Mouse (Mus musculus): ENCODE measurements around the gene Rnf150. TPM values are rescaled to one million over a fixed set of nuclear protein-coding genes. Genes with fewer than 3 reads are reported as not detected.

The Rnf150 gene
- polyA plus RNA-seq, 3 experiments from 2014 or later, result not detected

DNA sequence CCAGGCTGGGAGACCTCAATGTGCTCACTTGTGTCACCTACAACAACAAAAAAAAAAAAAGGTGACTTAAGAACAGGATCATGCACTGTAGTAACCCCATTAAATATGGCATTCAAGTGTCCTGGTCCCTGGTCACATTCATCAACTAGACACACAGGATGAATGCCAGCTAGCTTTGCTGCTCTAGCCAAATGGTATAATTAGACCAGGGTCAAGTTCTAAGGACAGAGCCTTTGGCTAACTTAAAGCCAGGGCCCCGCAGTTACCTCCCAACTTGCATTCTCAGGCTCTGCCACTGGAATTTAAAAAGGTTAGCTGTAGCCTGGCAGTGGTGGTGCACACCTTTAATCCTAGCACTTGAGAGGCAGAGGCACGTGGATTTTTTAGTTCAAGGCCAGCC is 165.1 kb downstream of the Rnf150 start:
- ATAC-seq, result no peak

DNA sequence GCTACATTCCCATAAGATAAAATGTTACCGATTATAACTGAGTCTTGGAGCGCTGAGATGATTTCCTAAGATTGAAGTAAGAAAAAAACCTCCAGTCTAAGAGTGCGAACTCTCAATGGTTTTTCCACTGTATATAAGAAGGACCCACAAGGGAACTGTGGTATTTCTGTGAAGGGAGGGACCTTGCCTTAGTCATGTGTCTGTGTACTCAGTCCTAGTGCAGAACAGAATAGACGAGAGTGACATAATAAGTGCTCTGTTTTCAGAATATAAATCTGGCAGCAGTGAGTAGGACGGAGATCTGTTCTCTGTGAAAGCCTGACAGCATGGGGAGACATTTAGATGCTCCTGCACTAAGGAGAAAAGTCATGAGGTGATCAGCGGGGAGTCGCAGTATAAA is 169.6 kb downstream of the Rnf150 start:
- no peak for ATAC-seq

DNA sequence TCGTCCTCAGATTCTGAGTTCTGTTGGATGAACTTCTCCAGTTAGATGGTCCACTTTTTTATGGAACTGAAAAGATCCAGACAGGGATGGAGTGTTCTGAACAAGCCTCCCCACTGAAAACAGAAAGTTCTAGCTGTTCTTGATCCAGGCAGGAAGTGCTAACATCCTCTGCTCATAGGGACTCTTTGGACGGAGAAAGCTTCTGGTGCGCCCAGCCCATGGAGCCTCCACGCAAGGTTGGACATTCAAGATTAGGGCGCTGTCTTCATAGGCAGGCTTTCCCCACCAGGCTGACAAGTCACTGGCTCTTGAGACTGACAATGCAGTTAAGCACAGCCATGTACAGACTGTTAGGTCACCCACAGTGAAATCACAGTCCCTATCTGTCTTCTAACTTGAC is 172.0 kb downstream of the Rnf150 start:
- ATAC-seq, result no peak

DNA sequence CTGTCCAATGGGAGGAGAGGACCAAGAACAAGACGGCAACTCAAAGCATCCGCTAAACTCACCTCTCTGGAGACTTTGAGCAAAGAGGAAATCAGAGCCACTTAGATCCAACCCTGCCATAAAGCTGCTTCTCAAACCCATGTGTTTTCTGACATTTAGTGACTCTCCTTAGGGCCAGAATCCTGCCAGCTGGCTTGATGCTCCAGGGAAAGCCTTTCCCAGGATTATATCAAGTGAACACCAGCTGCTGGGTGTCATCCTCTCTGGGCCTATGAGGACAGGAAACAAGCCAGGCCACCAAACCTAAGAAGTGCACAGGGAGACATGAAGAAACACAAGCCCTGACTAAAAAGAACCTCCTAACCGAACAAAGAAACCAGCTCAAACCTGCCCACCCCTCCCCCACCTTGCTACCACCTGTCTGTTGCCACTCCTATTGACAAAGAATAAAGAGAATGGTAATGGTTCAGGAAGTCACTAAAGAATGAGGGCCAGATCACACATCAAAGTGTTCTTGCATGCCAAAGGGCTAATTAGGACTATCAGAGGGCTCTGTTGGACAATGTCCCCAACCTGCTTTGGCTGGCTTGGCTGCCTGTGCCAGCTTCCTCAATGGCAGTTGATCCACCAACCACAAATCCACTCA is 173.5 kb downstream of the Rnf150 start:
- ATAC-seq, result no peak

DNA sequence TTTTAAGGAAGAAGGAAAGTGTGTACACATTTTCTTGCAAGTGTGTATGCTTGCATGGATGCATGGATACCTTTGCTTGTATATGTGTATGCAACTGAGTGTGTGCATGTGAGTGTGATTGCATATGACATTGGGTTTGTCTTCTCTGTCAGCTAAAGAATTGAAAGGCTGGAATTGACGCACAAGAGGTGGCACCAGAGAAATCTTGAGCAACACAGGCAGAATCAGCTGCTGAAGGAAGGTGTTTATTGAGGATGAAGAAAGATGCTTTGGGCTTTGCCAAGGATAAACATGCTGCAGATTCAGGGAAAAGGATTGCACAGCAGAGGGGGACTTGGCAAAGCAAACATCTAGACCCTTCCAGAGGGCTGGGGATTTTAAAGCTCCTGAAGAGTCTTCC is 174.2 kb downstream of the Rnf150 start:
- ATAC-seq, result no peak

DNA sequence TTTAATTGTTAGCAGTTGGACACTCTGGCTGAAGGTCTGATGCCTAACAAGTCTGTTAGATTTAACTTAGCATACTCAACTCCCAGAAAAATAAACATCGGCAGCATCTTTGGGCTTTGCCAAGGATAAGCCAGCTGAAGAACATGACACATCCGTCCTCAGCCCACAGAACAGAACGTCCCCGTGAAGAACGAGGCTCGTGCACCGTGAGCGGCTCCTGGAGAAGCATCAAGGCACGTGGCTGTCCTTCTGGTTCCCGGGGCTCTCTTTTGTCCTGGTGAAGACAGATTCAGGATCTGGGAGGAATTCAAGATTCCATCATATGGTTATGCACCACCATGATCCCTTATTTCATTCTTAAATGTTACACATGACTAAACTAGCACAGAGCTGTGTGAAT is 175.4 kb downstream of the Rnf150 start:
- ATAC-seq, result no peak

DNA sequence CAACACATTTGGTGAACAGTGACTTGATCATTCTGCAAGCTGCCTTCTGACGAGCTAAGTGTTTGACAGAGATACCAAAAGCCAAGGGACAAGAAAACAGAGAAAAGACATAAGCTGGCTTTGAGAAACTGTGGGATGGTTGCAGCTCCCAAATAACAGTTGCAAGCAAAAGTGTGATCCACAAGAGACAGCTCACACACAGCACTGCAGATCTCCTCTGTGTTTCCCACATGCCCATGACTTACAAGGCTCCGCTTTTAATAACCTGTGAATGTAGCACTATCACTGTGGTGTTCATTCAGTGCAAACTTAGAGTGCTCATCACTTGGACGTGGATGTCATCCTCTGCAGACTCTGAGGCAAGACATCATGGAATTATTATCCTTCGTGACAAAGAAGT is 178.3 kb downstream of the Rnf150 start:
- no peak for ATAC-seq

DNA sequence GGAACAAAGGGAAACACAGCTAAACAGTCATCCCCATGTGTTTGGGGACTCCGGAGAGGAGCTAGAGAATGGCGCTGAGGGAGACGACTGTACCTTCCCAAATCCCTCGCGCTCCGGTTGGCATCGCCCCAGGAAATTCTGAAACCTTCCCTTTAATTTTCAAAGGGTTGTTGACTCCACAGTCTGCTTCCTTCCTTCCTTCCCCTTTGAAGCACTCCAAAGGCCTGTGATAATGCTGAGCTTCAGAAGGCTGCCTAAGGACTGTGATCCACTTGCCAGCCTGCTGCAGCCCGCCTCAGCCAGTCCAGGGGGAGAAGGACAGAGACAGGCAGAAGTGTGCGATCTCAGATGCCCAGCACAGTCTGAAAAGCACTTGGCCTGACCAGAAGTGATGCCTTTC is 183.8 kb downstream of the Rnf150 start:
- ATAC-seq, result no peak

DNA sequence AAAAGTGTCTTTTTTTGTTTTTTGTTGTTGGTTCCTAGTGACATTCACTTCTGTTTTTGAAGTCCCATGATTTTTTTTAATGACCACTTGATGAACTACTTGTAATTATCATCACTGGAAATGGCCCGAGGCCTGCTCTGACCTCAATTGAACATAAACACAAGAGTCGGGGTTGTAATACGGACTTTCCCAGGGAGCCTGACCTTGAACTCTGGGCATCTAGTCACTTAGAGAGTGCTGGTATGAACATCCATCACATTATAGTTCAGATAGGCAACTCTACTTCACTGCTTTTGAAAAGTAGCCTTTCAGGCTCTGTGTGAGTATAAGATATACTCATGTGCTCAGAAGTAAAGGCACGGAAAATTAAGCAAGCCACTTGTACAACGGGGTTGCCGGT is 185.4 kb downstream of the Rnf150 start:
- ATAC-seq, result no peak

DNA sequence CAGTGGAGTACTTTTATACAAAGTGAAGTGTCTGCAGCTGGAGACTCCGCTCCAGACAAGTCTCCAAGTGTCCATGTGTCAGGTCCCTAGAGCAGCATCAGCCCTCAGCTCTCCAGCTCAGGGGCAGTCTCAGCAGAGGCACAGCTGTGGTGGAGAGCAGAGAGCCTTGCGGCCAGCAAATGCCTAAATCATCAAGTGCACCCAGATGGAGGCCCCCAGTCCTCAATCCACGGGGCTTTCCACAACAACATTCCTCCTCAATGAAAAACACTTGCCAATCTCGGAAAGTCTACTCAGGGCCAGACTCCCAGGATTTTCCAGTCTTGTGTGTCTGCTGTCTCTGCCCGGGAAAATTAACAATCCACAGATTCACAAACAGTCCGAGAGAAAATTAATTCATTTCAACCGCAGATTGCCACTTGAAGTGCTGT is 186.0 kb downstream of the Rnf150 start:
- no peak for ATAC-seq

DNA sequence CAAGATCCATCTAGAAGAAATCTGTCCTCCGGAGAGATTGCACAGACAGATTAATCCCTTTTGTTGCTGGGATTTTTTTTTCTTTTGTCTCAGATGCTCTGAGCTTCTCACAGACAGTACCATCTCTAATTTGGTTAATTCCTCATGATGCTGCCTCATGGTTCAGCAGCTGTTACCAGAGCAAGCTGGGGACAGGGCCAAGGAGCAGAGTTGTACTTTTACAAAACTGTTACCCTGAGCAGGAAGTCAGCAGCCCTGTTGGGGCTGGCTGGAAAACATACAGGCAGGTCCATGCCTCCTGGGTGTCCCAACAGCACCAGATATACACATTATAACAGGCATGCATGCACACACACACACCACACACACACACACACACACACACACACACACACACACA is 186.5 kb downstream of the Rnf150 start:
- ATAC-seq, result no peak

DNA sequence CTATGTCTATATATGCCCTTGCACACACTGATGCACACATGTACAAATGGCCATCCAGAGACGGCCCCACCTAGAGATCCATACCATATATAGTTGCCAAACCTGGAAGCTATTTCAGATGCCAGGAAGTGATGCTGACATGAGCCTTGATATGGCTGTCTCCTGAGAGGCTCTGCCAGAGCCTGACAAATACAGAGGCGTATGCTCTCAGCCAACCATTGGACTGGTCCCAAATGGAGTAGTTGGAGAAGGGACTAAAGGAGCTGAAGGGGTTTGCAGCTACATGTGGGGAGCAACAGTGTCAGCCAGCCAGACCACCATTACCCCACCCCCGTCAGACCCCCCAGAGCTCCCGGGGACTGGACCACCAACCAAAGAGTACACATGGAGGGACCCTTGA is 189.7 kb downstream of the Rnf150 start:
- no peak for ATAC-seq

DNA sequence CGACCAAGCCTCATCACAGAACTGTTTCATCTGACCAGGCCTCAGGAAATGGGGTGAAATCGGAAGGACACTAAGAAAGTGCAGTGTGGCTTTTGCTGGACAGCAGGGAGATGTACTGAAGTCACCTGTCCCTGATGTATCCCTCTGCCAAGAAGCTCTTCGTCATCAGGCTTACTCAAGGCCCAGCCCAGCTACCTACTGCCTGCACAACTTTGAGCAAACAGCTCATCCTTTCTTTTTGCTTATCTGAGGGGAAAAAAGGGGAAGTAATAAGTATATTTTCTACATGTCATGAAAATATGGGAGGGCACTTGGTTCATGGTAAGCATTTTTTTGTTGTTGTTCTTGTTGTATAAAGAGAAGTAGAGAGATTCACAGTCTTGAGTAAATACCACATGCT is 191.6 kb downstream of the Rnf150 start:
- ATAC-seq, result no peak

DNA sequence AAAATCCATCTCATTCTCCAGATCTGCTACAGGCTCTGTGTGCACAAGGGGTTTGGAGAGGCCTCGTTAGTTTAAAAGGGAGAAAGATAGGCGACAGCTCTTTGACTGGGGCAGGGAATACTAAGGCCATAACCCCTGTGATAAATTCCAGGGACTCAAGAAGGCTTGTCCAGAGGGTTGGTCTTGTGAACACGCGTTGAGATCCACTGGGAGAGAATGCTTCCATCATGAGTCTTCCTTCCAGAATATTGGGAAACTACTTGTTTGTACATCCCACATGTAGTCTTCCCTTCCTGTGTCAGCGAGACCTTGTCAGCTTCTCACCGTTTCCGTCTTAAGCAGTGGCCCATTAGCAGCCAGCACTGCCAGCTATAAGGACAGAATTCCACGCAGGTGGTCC is 195.8 kb downstream of the Rnf150 start:
- ATAC-seq, result no peak

DNA sequence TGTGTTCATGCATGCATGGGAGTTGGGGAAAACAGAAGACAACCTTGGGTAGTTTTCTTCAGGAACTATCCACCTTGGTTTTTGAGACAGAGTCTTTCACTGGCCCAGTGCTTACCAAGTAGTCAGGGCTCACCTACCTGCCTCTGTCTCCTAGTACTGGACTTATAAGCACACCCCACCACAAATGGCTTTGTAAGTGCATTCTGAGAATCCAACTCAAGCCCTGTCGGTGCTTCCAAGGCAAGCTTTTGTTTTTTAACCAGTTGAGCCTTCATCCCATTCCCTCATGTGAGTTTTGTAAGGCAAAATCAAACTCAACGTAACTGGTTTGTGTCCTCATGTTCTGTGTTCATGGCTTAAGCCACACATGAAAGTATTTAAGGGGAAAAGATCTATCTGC is 196.9 kb downstream of the Rnf150 start:
- no peak for ATAC-seq

DNA sequence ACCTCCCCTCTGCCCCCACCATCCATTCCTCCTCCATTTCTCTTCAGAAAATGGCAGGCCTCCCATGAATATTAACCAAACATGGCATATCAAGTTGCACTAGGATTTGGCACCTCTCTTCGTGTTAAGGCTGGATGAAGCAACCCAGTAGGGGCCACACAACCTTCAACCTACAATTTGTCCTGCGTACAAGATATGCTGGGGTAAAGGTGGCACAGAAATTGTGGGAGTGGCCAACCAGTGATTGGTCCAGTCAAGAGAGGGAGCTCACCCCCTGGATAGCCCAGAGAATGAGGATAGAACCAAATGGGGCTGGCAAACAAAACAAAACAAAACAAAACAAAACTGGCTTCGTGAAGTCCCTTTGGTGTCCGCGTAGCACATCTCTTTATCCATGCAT is 198.1 kb downstream of the Rnf150 start:
- no peak for ATAC-seq

DNA sequence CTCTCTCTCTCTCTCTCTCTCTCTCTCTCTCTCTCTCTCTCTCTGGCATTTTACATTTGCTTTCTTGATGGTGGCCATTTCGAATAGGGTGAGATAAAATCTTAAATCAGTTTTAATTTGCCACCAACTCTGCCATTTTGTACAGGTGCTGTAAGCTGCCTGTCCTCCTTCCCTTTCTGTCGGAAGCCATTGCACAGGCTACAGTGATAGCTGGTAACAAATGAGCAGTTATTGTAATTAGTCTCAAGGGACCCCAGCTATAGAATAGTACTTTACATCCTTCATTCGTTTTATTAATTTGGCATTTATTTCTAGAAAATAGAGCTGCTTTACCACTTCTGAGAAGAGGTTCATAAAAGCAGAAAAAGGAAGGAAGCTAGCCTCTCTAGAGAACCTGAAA is 198.7 kb downstream of the Rnf150 start:
- ATAC-seq, result no peak

DNA sequence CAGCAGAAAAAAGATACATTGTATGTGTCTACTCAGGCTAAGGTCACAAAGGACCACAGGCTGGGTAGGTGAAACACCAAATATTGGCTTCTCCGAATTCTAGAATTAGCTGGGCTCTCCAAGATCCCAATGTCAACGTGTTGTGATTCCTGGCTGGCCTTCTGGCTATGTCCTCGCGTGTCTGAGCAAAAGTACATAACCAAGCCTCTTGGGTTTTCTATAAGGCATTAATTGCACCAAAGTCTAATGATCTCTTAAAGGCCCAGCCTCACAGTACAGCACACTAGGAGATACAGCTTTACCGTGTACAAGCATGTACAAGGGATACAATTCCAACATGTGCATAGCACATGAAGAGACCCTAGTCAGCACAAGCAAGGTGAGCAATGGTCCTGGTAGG is 199.1 kb downstream of the Rnf150 start:
- ATAC-seq, result no peak

DNA sequence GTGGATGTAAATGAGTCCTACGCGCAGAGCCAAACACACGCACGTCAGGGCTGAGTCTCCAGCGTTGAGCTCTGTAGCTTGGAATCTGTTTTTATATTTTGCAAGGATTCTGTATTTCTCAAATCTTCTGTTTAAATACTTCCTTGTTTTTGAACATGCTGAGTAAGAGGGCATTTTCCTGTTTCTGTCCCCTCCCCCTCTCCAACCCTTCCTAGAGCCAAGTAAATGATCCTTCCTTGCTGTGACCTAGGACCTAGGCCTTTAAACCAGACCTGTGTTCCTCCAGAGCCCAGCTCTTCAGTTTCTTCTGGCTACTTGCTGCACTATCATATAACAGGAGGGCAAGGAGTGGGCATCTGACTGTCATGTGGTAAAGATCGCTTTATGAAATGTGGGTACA is 200.9 kb downstream of the Rnf150 start:
- ATAC-seq, result no peak

DNA sequence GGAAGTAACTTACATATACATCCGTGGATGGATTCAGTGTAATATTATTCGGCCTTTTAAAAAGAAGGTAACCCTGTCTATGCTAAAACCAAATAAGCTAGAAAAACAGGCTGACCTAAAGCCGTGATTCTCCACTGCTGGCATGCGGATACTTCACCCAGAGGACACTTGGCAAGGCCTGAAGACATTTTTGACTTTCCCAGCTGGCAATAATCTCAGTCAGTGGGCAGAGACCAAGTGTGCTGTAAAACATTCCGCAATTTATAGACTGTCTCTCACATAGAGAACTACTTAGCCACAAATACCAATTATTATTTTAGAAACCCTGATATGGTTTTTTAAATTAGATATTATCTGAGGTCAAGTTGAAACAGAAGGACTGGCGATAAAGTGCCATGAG is 202.9 kb downstream of the Rnf150 start:
- ATAC-seq, result no peak

DNA sequence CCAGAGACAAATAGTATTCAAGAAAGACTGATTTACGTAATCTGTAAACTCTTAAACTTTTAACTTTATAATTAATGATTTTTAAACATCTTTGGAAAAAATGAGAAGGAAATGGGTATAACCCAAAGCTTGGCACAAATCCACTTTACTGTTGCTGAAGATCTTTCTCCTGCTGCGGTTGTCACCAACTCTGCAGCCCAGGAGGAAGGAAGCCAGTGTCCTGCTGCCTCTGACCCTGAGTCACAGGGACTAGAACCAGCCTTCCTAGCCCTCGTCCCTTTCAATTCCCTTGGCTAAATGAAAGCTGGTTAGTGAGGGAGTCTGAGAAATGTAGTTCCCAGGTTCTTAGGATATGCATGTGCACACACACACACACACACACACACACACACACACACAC is 203.7 kb downstream of the Rnf150 start:
- ATAC-seq, result no peak

DNA sequence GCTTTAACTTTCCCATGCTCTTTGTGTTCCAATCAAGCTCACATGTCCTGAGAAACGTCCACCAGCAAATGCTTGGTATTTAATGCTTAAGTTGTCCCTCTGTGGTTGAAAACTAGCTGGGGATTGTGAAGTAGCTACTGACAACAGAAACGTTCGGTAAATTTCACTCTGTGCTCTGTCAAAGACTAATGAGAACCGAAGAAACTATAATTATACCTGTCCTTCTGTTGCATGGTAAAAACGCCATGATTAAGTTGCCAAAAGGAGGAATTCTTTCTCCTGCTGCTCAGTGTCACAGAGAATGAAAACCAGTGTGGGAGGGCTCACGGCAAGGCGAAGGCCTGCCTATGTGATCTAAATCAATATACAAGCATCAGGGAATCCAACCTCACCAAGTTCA is 204.8 kb downstream of the Rnf150 start:
- ATAC-seq, result no peak

DNA sequence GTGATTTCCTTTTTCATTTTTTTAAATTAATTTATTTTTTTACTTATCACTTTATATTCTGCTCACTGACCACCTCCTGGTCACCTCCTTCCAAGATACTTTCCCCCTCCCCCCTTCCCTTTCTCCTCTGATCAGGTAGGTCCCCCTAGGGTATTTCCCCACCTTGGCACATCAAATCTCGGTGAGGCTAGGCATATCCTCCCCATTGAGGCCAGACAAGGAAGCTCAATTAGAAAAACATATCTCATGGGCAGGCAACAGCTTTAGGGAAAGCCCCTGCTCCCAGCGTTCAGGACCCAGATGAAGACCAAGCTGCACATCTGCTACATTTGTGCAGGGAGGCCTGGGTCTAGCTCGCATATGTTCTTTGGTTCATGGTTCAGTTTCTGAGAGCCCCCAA is 211.1 kb downstream of the Rnf150 start:
- no peak for ATAC-seq

DNA sequence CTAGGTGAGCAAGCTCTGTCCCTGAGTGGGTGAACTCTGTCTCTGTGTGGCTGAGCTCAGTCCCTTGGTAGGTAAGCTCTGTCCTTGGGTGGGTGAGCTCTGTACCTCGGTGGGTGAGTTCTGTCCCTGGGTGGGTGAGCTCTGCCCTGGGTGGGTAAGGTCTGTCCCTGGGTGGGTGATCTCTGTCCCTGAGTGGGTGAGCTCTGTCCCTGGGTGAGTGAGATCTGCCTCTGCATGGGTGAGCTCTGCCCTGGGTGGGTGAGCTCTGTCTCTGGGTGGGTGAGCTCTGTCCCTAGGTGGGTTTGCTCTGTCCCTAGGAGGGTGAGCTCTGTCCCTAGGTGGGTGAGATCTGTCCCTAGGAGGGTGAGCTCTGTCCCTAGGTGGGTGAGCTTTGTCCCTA is 213.5 kb downstream of the Rnf150 start:
- no peak for ATAC-seq

DNA sequence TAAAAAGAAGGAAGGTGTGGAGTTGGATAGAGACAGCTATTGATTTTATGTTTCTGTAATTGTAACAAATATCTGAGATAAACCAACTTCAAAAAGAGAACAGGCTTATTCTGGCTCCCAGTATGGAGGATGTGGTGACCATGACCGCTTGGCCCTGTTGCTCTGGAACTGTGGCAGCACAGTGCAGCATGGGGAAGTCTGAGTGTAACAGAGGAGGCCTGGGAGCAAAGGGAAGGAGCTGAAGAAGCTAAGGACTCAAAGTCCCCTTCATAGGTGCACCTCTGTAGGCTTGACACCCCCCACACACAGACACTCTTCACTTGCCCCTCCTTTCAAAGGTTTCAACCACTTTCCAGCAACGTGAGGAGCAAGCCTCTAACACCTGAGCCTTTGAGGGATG is 214.2 kb downstream of the Rnf150 start:
- no peak for ATAC-seq

Measured in inflammation-experienced regulatory T-cells, adult 6 months (primary cell).